Mouse (Mus musculus): Measurements from ENCODE around the gene Wsb1. TPM values are rescaled to one million over a fixed set of nuclear protein-coding genes. Genes with fewer than 3 reads are reported as not detected.

Gene Wsb1
- polyA plus RNA-seq (2012), result 214 and 242 TPM in 2 replicates

GRCm38 (mm10) chr11:79254391-79255098, at the start of gene Wsb1:
Gene Wsb1, minus strand, starts transcription at chr11:79254671.

GRCm38 (mm10) chr11:79296856-79297491, 42.5 kb upstream of the Wsb1 start, which contains the start of gene Gm9964:
Gene Gm9964, minus strand, starts transcription at chr11:79296906.

Other genes with a start within 250 kb of the Wsb1 start
- 37.1 and 43.4 TPM in 2 replicates for gene Ksr1, start 108.3 kb downstream of the Wsb1 start, polyA plus RNA-seq (2012)
- not detected in 2 replicates for gene Gm9964, start 42.2 kb upstream of the Wsb1 start, polyA plus RNA-seq (2012)
- 6.0 and 6.2 TPM in 2 replicates for gene Nf1, start 85.0 kb upstream of the Wsb1 start, polyA plus RNA-seq (2012)
- gene Omg, start 249.4 kb upstream of the Wsb1 start, polyA plus RNA-seq (2012), result 0.05 TPM in 2 replicates

Data from megakaryocyte-erythroid progenitor cell, adult 5 weeks (primary cell).